In the genomic region with DNA sequence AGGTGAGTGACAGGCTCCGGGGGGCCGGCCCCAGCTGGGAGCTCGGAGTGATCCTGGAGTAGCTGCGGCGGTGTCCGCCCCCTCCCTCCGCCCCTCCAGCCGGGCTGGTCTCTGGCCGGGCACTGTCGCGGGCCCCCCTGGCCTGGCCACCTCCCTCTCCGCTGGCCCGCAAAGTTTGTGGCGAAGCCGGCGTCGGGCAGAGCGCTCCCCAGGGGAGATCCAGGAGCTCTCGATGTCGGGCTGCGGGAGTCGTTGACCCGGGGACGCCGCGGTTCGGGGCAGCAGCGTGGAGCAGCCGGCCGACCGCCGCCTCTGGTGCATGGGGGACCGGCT, we compare ENCODE assay signal across 7 mouse cellular contexts. TPM values are rescaled to one million over a fixed set of nuclear protein-coding genes. Genes with fewer than 3 reads are reported as not detected.
DNase-seq lines count a peak whose midpoint lies in the region; ATAC-seq lines count a peak whose summit lies in the region.

TSS of gene Ubtd1 (plus strand) at position 169 of the 333 bp plus-strand sequence.

- DNase-seq in thymus, postnatal 0 days (ENCODE audit: low spot score): no peak
- DNase-seq in thymus, postnatal 10 days (ENCODE audit: low spot score in 2 of 2): no peak
- no peak for DNase-seq in forebrain, embryonic 11.5 days (ENCODE audit: low spot score)
- no peak for DNase-seq in hindbrain, embryonic 10.5 days (ENCODE audit: low spot score)
- no peak for DNase-seq in embryo, embryonic 10 days (ENCODE audit: low spot score)
- DNase-seq in right cerebral cortex, postnatal 4 days: no peak

- peaks cover 6% of the 10 kb centered on the region for H3K27me3 ChIP-seq in forebrain, embryonic 11.5 days (ENCODE audit: control insufficient read depth, insufficient read depth, low read length)
- peaks cover 21% of the 10 kb centered on the region for H3K27me3 ChIP-seq in hindbrain, embryonic 10.5 days (ENCODE audit: insufficient read depth, poor library complexity, severe bottlenecking)
- peaks cover 25% of the 10 kb centered on the region for H3K27me3 ChIP-seq in liver, embryonic 12.5 days (replicated peaks)

- peaks cover 6% of the 10 kb centered on the region for H3K4me1 ChIP-seq in forebrain, embryonic 11.5 days (replicated peaks; ENCODE audit: control insufficient read depth, insufficient read depth, low read length)
- peaks cover 36% of the 10 kb centered on the region for H3K4me1 ChIP-seq in hindbrain, embryonic 10.5 days (replicated peaks)
- peaks cover 41% of the 10 kb centered on the region for H3K4me1 ChIP-seq in liver, embryonic 12.5 days

- ATAC-seq in forebrain, embryonic 11.5 days (replicated peaks; ENCODE audit: low FRiP score): no peak
- ATAC-seq in liver, embryonic 12.5 days: no peak

- H3K9ac ChIP-seq in forebrain, embryonic 11.5 days (ENCODE audit: low read length): peak within 1 kb of the TSS; percentile 67
- peak within 1 kb of the TSS; percentile 83 for H3K9ac ChIP-seq in liver, embryonic 12.5 days

- H3K27ac ChIP-seq in forebrain, embryonic 11.5 days (ENCODE audit: low read depth, low read length): peak within 1 kb of the TSS; percentile 63
- peak within 1 kb of the TSS; percentile 92 for H3K27ac ChIP-seq in hindbrain, embryonic 10.5 days
- H3K27ac ChIP-seq in liver, embryonic 12.5 days: peak within 1 kb of the TSS; percentile 87

- H3K4me2 ChIP-seq in forebrain, embryonic 11.5 days (ENCODE audit: low read depth, low read length, severe bottlenecking): peak within 1 kb of the TSS; percentile 100
- H3K4me2 ChIP-seq in liver, embryonic 12.5 days: peak within 1 kb of the TSS; percentile 99

- no peaks in the 10 kb centered on the region for H3K9me3 ChIP-seq in forebrain, embryonic 11.5 days (ENCODE audit: control insufficient read depth, low read length)
- no peaks in the 10 kb centered on the region for H3K9me3 ChIP-seq in hindbrain, embryonic 10.5 days
- no peaks in the 10 kb centered on the region for H3K9me3 ChIP-seq in liver, embryonic 12.5 days (replicated peaks)

- no peaks in the 10 kb centered on the region for H3K36me3 ChIP-seq in forebrain, embryonic 11.5 days (ENCODE audit: control insufficient read depth, insufficient read depth, low read length)
- H3K36me3 ChIP-seq in hindbrain, embryonic 10.5 days: peaks cover 2% of the 10 kb centered on the region; the same call in 1 of the 2 replicates
- peaks cover 8% of the 10 kb centered on the region for H3K36me3 ChIP-seq in liver, embryonic 12.5 days

- under 1% methylated on average over 29 of the region's 33 CpGs for WGBS in forebrain, embryonic 11.5 days
- under 1% methylated on average over 33 of the region's 33 CpGs for WGBS in hindbrain, embryonic 10.5 days
- WGBS in liver, embryonic 12.5 days (ENCODE audit: insufficient replicate concordance): 0% methylated on average over 31 of the region's 33 CpGs

- peak within 1 kb of the TSS; percentile 67 for H3K4me3 ChIP-seq in forebrain, embryonic 11.5 days (ENCODE audit: low read depth, low read length)
- peak within 1 kb of the TSS; percentile 91 for H3K4me3 ChIP-seq in hindbrain, embryonic 10.5 days
- peak within 1 kb of the TSS; percentile 86 for H3K4me3 ChIP-seq in liver, embryonic 12.5 days

RNA-seq across cellular contexts. Expression of gene Ubtd1, which starts in this region (rescaled TPM):
- 15.4 and 16.0 TPM in 2 replicates for polyA plus RNA-seq in thymus, postnatal 0 days (2015; fragmentation: Nextera tagmentation; extraction: Ambion mirVana)
- 8.5 and 9.7 TPM in 2 replicates for polyA plus RNA-seq in forebrain, embryonic 11.5 days (2014; fragmentation: Nextera tagmentation; extraction: Ambion mirVana)
- 11.5 and 16.9 TPM in 2 replicates for polyA plus RNA-seq in hindbrain, embryonic 10.5 days (2016; fragmentation: Nextera tagmentation; extraction: Ambion mirVana)
- polyA plus RNA-seq in liver, embryonic 12.5 days (2016; fragmentation: Nextera tagmentation; extraction: Ambion mirVana): 5.6 and 5.7 TPM in 2 replicates
